Mouse (Mus musculus): ENCODE measurements around the gene Cacna1d.
A peak's percentile ranks its signal among the peaks of the same experiment; 100 is the strongest.

Cacna1d gene

GRCm38 (mm10) chr14:30491342-30491741 is at the start of gene Cacna1d:
Gene Cacna1d, minus strand, starts transcription at chr14:30491455.
- no peak for DNase-seq (ENCODE audit: low read depth, low spot score)

GRCm38 (mm10) chr14:30533780-30534450 is 42.7 kb upstream of the Cacna1d start:
- no peak for DNase-seq (ENCODE audit: low read depth, low spot score)

- DNase-seq (ENCODE audit: low read depth, low spot score), result peak; percentile 70
Observed at GRCm38 (mm10) chr14:30531896-30532295, 40.6 kb upstream of the Cacna1d start.

- peak; percentile 73 for DNase-seq (ENCODE audit: low read depth, low spot score)
Observed at GRCm38 (mm10) chr14:30531431-30531830, 40.2 kb upstream of the Cacna1d start.

- DNase-seq (ENCODE audit: low read depth, low spot score), result peak; percentile 92
Observed at GRCm38 (mm10) chr14:30530726-30531269, 39.5 kb upstream of the Cacna1d start.

GRCm38 (mm10) chr14:30529454-30529853 is 38.2 kb upstream of the Cacna1d start:
- DNase-seq (ENCODE audit: low read depth, low spot score), result peak; percentile 91

GRCm38 (mm10) chr14:30528961-30529360 is 37.7 kb upstream of the Cacna1d start:
- DNase-seq (ENCODE audit: low read depth, low spot score), result peak; percentile 63

GRCm38 (mm10) chr14:30528392-30528791 is 37.1 kb upstream of the Cacna1d start:
- peak; percentile 66 for DNase-seq (ENCODE audit: low read depth, low spot score)

GRCm38 (mm10) chr14:30523356-30523755 is 32.1 kb upstream of the Cacna1d start:
- no peak for DNase-seq (ENCODE audit: low read depth, low spot score)

- no peak for DNase-seq (ENCODE audit: low read depth, low spot score)
Observed at GRCm38 (mm10) chr14:30519323-30519722, 28.1 kb upstream of the Cacna1d start.

- DNase-seq (ENCODE audit: low read depth, low spot score), result peak; percentile 67
Observed at GRCm38 (mm10) chr14:30515931-30516723, 24.9 kb upstream of the Cacna1d start.

- DNase-seq (ENCODE audit: low read depth, low spot score), result no peak
Observed at GRCm38 (mm10) chr14:30512896-30513295, 21.6 kb upstream of the Cacna1d start.

GRCm38 (mm10) chr14:30510214-30510763 is 19.0 kb upstream of the Cacna1d start:
- no peak for DNase-seq (ENCODE audit: low read depth, low spot score)

GRCm38 (mm10) chr14:30504990-30505389 is 13.7 kb upstream of the Cacna1d start:
- no peak for DNase-seq (ENCODE audit: low read depth, low spot score)

GRCm38 (mm10) chr14:30498202-30498601 is 6.9 kb upstream of the Cacna1d start:
- DNase-seq (ENCODE audit: low read depth, low spot score), result no peak

- DNase-seq (ENCODE audit: low read depth, low spot score), result no peak
Observed at GRCm38 (mm10) chr14:30494998-30495397, 3.7 kb upstream of the Cacna1d start.

- no peak for DNase-seq (ENCODE audit: low read depth, low spot score)
Observed at GRCm38 (mm10) chr14:30493276-30493675, 2.0 kb upstream of the Cacna1d start.

- DNase-seq (ENCODE audit: low read depth, low spot score), result peak; percentile 98
Observed at GRCm38 (mm10) chr14:30479361-30479948, 11.8 kb downstream of the Cacna1d start, which contains the start of gene Dcp1a. Gene Dcp1a, plus strand, starts transcription at chr14:30479535.

GRCm38 (mm10) chr14:30474416-30474815 is 16.8 kb downstream of the Cacna1d start:
- DNase-seq (ENCODE audit: low read depth, low spot score), result no peak

GRCm38 (mm10) chr14:30473605-30474004 is 17.6 kb downstream of the Cacna1d start:
- peak; percentile 52 for DNase-seq (ENCODE audit: low read depth, low spot score)

- no peak for DNase-seq (ENCODE audit: low read depth, low spot score)
Observed at GRCm38 (mm10) chr14:30463312-30463711, 27.9 kb downstream of the Cacna1d start.
